Mouse (Mus musculus): ENCODE data around the gene Pde10a.

GRCm38 (mm10) chr17:8991160-8991559 lies 466.0 kb downstream of the Pde10a start:
- TF ChIP-seq ZNF384 (IDR thresholded peaks at IDR 0.05; ENCODE audit: low read depth, low read length) (no peak), ZC3H11A (IDR thresholded peaks at IDR 0.05; ENCODE audit: borderline replicate concordance, low read depth, low read length) (no peak), MAFK (IDR thresholded peaks at IDR 0.05; ENCODE audit: insufficient read depth, low read depth, low read length) (no peak), HCFC1 (IDR thresholded peaks at IDR 0.05; ENCODE audit: borderline replicate concordance, insufficient read depth, low read length) (no peak)

Measured in ES-E14 (cell line).